Mouse (Mus musculus): Measurements from ENCODE around the gene Agrn.

DNA sequence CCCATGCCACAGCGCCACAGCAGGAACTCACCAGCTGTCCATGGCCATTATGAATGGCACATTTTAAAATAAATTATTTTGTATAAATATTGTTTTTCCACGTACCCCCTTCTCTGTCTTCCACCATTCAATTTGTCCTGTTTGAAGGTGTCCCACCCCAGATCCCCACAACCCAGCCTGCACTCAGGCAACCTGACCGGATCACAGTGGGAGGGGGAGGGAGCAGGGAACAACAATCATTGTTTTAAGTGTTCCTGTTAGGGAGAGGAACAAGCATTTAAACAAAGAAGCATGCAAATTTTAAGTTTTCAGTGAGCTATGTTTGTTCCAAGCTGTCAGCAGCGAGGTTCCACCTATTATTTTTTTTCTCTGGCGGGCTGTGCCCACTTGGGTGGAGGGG, 64.0 kb downstream of the Agrn start:
- no peak for TF ChIP-seq CTCF (IDR thresholded peaks at IDR 0.05)
- no peak for TF ChIP-seq EP300 (IDR thresholded peaks at IDR 0.05)
